Mouse (Mus musculus) E14TG2a.4 (cell line): ENCODE results near the gene B4galt2.

Experiments
- CTCF ChIP-seq: conservative IDR thresholded peaks from 2 replicates; pipeline ENCODE4 v1.5.1; 2014; ENCODE audit warnings: low read length
- POU5F1 ChIP-seq: IDR thresholded peaks from 2 replicates; pipeline ENCODE4 v1.6.1; 2014; ENCODE audit warnings: low read length, borderline replicate concordance

- TF ChIP-seq POU5F1 (no peak), CTCF (no peak)
Observed at GRCm38 (mm10) chr4:117837271-117837670, 46.0 kb downstream of the B4galt2 start.
